Mouse (Mus musculus): Measurements from ENCODE around the gene Lmtk3.

Lmtk3 gene

DNA sequence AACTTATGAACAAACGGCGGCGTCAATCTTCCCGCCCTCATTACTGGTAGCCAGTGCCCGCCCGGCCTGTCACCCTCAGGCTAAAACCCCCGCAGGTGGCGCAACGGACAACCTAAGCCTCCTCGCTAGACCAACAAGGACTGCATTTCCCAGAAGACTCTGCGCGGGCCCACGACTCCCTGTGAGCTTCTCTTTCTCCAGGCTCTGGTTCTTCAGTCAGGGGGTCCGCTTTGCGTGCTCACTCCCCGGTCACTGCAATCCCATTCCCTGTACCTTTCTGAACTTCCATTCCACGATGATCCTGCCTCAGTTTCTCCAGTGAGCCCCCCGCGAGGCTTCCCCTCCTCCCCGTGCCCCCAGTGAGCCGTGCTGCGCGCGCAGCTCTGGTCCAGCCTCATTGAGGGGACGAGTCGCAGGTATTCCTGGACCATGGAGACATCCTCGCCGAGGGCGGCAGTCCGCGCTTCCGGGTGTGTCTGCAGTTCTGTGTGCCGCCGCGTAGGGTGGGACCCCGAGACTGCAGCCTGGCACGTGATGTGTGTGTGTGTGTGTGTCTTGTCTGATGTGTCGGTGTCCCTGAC, at the start of gene Lmtk3:
Gene Lmtk3 (plus strand): TSS at position 228 of the 581 bp plus-strand sequence.
- DNase-seq (ENCODE audit: low spot score) = peak; percentile 41

DNA sequence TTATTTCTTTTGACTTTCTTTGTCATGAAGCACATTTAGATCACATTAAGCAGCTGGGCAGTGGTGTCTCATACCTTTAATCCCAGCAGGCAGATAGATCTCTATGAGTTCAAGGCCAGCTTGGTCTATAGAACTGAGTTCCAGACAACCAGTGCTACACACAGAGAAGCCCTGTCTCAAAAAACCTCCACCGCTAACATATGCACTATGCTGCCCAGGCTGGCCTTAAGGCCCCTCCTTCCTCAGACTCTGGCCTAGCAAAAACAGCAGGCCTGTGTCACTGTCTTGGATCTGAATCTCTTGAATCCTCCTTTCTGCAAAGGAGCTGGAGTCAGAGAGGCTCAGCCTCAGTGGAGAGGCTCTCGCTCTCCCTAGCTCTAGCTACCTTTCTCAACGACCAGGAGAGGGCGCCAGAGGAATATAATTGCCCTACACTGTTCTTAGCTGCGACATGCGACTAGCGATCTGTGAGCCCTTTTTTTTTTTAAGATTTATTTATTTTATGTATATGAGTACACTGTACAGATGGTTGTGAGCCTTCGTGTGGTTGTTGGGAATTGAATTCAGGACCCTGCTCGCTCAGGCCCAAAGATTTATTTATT, 44.3 kb upstream of the Lmtk3 start:
- peak; percentile 86 for DNase-seq (ENCODE audit: low spot score)

DNA sequence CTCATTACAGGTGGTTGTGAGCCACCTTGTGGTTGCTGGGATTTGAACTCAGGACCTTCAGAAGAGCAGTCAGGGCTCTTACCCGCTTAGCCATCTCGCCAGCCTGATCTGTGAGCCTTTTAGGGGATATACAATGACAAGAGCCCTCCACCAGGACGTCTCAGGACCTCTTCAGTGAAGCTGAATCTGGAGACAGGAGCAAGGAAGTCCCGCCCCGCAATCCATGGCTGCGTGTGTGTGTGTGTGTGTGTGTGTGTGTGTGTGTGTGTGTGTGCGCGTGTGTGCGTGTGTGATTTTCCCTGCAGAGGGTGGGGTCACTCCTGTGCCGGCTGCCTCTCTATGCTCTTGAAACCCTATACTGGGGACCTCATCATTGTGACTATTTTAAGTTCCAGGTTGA, 43.7 kb upstream of the Lmtk3 start:
- DNase-seq (ENCODE audit: low spot score) = no peak

DNA sequence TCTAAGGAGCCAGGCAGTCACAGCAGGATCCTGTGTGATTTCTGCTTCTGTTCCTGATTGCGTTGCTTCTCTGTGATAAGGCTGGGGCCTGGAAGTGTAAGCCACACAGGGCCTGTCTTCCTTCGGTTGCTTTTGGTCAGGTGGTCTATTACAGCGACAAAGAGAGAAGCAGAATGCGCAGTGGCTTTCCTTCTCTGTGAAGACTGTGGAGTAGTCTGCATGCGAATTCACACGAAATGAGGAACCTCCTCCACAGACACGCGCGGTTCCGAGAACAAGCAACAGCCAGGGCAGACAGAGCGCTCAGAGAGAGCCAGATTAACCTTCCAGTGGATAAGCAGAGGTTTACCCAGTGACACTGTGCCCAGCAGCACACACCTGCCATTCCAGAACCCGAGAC, 42.2 kb upstream of the Lmtk3 start:
- no peak for DNase-seq (ENCODE audit: low spot score)

DNA sequence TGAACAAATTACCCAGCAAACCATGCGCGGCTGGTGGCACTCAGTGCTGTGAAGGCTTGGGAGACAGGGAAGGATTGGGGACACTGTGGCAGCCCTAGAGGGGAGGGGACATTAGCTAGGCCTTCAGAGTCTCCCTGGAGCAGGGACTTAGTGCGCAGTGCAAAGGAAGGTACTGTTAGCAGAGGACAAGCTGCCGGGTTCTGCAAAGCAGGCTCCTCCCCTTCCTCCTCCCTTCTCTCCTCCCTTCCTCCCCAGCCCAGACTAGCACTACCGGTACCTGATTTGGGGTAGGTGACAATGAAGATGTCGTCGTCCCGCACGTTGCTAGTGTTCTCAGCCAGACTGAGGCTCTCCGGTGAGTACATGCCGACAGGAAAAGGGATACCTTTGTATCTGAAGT, 41.8 kb upstream of the Lmtk3 start:
- peak; percentile 68 for DNase-seq (ENCODE audit: low spot score)

DNA sequence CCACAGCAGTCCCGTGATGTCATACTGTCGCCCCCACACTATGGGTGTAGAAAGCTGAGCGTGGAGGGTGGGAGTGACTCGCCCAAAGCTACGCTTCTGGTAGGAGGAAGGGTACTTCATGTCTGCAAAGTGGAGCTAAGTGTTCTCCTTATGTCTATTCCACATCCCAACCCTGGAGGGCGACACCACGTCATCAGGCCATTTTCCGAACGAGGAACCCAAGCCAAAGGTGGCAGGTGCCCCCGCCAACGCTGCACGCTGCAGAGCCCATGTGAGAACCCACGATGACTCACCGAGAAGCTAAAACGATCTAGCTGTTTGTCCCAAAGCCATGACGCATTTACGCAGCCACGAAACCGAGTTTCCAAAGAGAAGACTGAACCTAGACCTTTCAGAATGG, 41.2 kb upstream of the Lmtk3 start:
- DNase-seq (ENCODE audit: low spot score) = peak; percentile 80

DNA sequence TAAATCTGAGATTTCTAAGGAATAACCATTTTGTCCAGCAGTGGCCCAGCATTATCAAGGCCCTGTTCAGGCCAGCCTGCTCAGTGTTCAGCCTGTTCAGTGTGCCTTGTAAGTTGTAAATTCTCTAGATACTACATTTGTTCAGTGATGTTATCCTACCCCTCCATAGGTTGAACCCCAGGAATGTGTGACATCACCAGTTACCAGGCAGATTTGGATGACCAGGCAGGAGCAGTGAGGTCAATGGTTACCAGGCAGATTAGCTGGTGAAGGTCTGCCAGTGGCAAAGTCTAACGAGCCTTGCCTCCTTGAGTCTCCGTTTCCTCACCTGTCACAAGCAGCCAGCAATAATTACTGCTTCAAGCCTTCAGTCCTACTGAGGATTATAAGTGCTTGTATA, 39.2 kb upstream of the Lmtk3 start:
- peak; percentile 45 for DNase-seq (ENCODE audit: low spot score)

DNA sequence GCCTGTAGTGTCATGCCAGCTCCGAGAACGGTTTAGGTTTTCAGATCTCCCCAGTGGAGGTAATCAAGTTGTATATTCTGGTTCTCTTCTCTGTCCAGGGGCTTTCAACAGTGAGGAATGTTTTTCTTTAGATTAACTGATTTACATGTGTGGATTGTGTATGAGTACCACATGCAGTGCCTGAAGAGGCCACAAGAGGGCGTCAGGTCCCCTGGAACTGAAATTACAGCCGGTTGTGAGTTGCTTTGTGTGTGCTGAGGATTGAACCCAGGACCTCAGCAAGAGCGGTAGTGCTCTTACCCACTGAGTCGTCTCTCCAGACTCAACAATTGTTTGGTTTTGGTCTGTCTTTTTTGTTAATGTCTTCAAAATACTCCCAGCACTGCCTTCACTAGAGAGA, 37.0 kb upstream of the Lmtk3 start:
- no peak for DNase-seq (ENCODE audit: low spot score)

DNA sequence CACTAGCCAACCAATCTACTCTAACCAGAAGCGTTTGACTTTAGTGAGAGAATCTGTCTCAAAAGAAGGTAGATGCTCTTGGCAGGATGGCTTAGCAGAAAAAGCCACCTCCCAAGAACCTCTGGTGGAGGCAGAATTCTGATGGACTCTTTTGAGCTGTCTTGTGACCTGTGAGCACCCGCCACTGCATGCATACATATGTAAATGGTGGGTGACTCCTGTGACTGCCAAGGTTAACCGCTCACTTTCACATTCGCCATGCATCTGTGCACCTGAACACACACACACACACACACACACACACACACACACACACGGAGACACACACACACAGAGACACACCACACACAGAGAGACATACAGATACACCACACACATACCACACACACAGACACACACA, 36.1 kb upstream of the Lmtk3 start:
- no peak for DNase-seq (ENCODE audit: low spot score)

DNA sequence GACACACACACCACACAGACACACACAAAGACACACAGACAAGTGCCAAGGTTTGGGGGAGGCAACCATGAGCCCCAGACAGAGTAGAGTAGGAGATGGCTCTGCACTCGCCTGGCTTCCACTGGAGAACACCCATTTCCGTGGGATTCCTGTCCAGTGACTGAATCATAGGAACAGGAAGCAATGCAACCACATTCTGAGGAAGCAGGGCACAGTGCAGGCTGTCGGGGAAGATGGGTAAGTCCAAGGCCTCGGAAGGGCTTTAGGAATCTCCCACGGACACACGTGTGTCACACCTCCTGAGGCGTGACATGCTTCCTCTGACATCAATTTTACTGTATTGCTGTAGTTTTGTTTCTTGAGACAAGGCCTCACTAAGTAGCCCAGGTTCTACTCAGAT, 35.4 kb upstream of the Lmtk3 start:
- no peak for DNase-seq (ENCODE audit: low spot score)

DNA sequence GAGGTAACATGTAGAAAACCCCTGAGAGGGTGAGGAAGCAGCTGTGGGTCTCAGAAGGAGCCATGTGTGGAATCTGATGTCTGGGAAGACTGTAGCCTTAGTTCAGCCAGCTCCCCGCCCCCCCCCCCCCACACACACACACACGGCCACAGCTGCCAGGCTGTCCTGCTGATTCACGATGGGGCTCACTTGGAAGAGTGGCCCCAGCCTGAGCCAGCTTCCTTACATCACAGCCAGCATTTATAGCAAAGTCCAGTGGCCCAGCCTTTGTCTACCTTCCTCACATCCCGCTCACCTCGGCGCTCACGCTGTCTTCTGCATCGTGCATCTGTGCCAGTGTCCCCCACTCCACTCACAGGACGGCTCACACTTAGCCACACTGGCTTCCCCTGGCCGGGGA, 34.1 kb upstream of the Lmtk3 start:
- no peak for DNase-seq (ENCODE audit: low spot score)

DNA sequence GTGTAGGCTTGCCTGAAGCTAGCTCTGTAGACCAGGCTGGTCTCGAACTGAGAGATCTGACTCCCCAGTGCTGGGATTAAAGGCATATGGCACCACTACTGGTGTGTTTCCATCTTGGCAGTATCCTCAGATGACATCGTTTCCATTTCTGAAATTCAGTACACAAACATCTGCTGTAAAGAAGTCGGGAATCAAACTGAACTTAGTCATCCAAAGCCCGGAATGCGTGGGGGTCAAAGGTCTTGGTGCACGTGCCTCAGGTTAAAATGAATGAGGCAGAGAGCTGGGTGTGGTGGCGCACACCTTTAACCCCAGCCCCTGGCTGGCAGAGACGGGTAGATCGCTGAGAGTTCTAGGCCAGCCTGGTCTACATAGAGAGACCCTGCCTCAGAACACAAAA, 33.4 kb upstream of the Lmtk3 start:
- DNase-seq (ENCODE audit: low spot score) = no peak

DNA sequence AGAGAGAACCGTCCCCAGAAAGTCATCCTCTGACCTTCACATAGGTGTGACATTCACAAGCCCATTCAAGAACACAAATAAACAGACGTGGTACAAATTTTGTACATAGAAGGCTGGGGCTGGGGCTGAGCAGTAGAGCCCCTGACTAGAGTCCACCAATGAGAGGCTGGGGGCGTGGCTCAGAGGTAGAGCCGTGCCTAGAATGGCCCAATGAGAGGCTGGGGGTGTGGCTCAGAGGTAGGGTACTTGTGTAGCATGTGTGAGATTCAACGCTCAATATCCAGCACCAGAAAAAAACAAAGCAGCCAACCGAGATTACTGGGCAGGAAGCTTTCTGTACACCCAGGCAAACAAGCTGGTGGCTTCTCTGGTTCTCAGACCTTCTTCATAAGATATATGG, 27.8 kb upstream of the Lmtk3 start:
- DNase-seq (ENCODE audit: low spot score) = no peak

DNA sequence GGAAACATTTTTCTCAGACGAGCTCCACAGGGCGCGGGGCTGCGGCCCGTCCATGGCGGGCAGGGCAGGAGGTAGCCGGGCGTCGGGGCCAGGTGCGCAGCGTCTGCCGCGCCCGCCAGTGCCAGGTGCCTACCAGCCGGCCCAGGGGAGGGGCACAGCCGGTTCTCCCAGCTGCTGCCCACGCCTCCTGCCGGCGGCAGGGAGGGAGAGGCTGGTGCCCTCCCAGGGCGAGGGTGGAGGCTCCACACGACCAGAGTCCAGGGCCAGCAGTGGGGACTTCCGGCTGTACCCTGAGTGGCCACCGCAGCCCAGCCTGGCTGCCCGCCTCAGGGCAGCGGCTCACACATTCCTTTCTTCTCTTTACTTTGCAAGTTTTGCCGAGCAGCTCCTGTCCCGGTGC, 24.1 kb upstream of the Lmtk3 start:
- no peak for DNase-seq (ENCODE audit: low spot score)

DNA sequence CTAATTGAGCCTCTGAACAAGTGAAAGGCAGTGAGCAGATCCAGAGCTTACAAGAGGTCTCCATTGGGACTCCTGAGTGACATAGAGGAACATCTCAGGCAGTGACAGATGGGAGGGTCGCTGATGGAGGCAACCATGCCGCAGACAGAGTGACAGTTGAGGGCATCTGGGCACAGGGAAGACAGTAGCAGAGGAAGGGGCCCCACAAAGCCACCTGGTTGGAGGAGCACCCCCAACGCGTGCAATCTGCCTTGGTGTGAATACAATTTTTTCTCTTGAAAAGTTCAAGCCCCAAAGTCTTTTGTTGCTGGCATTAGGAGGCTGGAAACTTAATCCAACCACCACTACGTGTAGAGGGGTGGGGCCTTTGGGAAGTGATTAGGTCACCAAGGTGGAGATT, 23.4 kb upstream of the Lmtk3 start:
- no peak for DNase-seq (ENCODE audit: low spot score)

DNA sequence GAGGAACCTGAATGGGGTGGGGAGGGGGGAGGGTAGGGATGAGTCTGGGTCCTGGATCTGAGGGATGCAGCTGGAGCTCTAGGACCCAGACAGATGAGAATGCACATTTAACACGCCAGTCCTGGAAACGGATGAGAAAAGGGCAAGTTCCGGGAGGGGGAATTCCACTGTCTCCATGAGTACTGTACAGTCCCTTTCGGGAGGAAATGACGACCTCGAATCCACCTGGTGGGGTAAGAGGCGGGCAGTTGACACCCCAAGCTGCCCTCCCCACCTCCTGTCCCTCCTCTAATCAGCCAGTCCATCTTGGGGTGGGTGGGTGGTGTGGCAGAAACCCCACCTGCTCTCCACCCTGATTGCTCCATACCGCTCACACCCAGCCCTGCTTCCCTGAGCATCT, 17.5 kb upstream of the Lmtk3 start:
- no peak for DNase-seq (ENCODE audit: low spot score)

DNA sequence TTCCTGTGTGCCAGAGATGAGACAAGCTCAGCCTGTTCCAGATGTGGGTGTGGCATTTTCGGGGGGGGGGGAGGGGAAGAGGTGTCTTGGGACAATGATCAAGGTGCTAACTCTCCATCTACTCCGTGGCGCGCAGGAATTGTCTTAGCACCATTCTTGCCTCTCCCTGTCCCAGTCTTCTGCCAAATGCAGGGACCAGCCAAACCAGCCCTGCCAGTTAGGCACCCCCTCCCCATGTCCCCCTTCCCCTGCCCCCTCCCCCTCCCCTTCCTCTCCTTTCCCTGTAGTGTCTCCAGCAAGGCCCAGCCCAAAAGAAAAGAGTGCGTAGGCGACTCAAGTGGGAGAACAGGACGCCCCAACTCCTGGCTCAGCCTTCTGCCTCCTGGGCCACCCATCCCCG, 16.8 kb upstream of the Lmtk3 start:
- no peak for DNase-seq (ENCODE audit: low spot score)

DNA sequence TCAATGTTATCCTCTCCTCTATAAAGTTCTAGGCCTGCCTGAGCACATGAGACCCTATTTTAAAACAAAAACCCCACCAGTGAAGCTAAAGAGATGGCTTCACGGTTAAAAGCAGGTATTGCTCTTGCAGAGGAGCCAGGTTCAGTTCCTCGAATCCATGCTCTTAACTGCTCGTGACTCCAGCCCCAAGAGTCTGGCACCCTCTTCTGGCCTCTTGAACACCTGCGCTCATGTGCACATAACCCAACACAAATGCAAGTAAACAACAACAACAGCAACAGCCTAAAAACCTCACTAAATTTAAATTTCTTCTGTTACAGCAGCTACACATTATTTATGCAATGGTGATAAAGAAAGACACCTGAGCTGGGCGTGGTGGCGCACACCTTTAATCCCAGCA, 16.0 kb upstream of the Lmtk3 start:
- no peak for DNase-seq (ENCODE audit: low spot score)

DNA sequence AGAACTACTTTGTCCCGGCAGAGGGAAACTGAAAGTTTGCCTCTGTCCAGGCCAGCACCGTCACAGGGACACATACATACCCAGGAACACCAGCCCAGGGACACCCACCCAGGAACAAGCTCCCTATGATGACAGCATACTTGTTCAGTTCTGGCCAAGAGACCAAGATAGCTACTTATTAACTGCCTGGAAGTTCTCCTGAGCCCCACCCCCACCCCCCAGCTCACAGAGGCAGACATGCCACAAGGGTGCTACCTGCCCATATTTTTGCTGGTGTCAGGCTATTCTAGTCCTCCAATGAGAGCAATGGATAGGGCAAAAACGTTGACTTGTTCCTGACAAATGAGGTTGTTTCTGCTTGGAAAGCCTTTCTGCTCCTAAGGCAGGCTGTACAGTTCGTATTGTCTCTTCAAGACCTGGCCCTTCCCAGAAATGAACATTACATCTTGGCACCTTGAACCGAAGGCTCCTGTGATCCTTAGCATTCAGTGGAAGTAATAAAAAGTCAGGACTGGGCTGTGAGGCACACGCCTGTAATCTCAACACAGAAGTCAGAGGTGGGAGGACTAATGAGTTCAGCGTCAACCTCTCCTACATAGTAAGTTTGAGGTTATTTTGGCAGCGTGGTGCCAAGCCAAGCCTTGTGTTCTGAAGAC, 13.0 kb upstream of the Lmtk3 start:
- no peak for DNase-seq (ENCODE audit: low spot score)

DNA sequence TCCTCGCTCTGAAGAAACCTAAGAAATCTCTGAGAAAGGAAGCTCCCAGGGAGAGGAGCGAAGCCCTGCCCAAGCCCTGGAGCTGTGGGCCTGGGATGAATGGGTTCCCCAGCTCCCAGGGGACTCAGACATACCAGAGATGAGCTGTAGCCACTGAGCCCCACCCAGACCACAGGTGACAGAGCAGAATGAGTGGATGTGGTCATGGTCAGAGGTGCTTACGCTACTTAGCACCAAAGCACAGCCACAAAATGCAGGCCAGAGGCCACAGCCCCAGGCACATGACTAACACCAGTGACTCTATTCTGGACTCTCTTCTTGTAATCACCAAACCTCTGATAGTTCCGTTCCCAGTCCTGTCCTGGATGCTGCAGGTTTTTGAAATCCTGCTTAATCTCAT, 12.4 kb upstream of the Lmtk3 start:
- DNase-seq (ENCODE audit: low spot score) = no peak

DNA sequence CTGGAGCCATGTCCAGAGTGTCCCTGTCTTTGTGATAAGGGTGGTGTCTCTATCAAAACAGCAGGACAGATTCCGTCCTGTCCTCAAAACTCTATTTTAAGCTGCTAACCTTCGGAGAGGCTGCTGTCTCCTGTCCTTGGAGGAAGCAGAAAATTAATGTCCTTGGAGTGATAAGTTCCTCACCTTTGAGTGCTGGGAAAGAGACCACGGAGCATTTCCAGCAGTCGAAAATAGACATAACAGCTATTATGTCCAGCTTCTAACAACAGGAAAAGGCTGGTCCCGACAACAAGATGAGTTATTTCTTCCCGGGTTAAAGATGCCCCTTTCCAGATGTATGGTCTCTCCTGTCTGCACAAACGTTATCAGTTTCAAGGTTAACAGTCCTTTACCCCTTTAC, 8.3 kb upstream of the Lmtk3 start:
- no peak for DNase-seq (ENCODE audit: low spot score)

DNA sequence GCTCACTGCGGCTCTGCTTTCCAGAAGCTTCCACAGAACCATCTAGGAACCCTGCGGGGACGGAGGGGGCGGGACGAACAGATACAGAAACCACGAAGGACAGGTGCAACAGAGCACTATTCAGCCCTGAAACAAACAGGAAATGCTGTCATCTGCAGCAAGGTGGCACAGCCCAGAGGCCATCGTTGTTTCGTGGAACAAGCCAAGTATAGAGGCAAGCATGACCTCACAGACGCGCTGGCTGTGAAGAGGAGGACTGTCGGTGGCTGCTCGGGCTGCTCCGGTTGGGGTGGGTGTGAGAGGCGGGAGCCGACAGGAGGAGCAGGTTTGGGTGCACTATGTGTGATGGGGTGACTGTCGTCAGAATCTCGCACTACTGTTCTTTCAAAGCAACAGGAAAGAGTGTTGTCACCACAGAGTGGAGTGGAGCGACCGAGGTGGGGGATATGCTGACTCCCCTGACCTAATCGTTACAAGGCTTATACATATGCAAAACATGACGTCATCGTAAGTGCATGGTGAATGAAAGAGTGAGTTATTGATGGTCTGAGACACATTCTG, 4.4 kb upstream of the Lmtk3 start:
- DNase-seq (ENCODE audit: low spot score) = peak; percentile 94

DNA sequence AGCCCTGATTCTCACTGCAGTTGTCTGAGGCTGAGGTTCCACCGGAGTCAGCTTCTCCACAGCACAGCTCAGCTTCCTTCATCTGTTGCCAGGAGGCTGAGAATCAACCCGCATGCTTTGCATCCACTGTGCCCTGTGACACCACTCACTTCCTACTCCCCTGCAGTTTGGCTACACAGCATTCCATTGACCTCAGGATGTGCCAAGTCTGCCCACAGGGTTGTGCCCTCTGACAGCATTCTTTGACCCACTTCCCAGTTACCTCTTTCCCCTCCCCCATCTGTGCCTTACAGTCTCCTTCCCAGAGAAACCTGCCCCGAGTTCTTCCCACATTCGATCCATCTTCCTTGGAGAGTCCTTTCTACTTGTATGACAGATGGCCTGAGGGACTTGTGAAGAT, 1.3 kb upstream of the Lmtk3 start:
- DNase-seq (ENCODE audit: low spot score) = no peak

Data from T-cell, adult 2 months (primary cell).